Mouse (Mus musculus): ENCODE measurements at regions not wholly inside any gene's neighbourhood (a gene's known extent, or its start where the extent isn't known, plus 50 kb on each side); places are given as distances from the start of the nearest gene placed in this dataset.

DNA sequence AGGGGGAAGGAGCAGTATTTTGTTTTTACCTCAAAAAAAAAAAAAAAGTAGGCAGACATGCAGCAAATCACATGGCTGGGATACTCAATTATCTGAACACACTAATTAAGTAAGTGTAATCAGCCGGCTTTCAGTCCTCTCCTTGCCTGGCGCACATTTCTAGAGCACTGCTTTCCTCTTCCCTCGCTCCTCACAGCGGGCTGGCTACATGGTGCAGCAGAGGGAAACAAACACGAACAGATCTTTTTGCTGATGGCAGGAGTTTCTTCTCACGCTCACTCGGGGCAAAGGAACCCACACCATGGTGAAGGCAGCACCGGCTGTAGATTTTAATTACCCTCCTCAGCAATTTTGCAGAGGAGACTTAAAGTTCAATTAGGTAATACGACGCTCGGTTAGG, 169.7 kb upstream of the Azi2 start:
- DNase-seq (ENCODE audit: low spot score in 2 of 2), result no peak

DNA sequence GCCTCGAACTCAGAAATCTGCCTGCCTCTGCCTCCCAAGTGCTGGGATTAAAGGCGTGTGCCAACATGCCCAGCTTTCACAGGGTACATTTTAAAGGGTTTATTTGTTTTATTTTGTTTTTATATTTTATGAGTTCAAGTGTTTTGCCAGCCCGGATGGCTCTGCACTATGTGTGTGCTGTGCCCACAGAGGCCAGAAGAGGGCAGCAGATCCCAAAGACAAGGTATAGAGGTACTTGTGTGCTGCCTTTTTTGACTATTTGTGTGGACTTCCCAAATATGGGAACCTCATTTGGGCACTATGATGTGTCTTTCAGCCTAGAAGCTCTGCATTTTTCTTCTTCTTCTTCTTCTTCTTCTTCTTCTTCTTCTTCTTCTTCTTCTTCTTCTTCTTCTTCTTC, 176.4 kb upstream of the Azi2 start:
- no peak for DNase-seq (ENCODE audit: low spot score in 2 of 2)

DNA sequence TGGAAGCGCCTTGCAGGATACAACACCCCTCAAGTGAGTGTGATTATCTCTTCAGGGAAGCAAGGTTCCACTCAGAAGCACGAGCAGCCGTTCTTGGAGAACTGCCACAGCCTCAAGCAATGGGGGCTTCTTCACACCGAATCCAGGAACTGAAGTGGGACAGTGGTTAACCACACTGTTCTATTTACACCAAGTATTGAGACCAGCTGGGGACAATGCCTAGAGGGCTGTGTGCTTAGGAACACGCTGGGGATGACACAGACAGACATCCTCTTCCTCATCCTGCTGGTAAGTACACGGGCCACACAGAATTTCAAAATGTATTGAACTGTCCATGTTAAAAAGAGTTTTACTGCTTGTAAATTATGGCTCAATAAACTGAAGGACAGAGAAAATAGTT, 177.0 kb upstream of the Azi2 start:
- DNase-seq (ENCODE audit: low spot score in 2 of 2), result no peak

DNA sequence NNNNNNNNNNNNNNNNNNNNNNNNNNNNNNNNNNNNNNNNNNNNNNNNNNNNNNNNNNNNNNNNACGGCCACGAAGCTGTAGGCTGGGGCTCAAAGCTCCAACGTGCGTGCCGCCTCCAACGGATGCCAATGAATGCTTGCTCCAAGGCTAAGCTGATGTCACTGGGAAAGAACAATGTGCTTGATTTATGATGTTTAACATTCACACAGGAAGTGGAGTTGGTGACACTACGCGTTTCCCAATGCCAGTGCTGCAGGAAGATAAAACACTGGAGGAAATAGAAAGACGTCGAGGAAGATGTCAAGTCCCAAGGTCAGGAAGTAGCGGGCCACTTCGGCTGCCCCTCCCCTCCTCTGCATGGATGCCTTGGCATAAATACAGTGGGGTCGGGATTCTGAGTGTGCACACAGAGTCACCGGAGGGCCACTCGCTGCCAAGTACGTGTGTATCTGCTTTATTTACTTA, 180.7 kb upstream of the Azi2 start:
- DNase-seq (ENCODE audit: low spot score in 2 of 2), result no peak

DNA sequence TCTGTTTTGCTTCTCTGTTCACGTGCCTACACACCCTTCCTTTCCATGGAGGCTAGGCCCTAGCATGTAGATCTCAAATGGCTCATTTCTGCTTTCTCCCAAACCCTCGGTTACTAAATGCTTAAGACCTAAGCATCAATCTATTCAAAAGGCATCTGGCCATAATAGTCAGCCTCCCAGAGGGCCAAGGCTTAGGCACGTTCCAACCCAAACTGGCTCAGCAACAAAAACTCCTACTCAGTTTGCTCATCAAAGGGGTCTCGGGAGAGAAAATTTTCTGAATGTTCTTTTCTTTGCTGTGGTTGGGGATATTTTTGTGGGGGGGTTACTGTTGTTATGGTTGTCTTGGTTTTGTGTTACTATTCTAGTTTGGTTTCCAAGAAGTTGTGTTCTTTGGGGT, 196.8 kb upstream of the Azi2 start:
- no peak for DNase-seq (ENCODE audit: low spot score in 2 of 2)

DNA sequence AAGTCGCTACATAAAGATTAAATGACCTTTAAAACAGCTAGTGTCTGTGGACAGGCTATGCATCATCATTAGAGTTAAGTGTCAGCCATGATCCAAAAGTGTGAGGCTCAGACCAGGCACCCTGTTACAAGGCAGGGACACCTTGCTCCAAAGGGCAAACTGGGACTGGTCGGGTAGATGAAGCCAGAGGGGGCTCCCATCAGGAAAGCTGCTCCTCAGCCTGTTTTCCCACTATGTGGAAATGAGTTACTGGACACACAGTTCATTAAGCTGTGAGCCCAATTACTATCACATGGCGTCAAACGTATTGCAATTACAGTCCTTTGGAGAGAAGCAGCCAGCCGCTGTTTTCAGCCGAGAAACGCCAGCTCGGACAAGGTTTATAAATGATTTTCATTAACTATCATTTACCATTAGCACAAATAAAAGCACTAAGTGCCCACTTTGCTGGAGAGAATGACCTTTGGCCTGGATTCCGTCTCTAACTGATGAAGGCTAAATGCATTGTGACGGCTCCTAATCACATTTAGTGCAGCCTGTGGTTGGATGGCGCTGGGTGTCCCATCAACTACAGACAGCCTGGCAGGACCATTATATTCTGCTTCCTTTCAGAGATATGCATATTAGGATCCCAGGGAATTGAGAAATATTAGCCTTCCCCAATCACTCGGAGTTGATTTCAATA, 203.5 kb upstream of the Azi2 start:
- DNase-seq (ENCODE audit: low spot score in 2 of 2), result no peak

DNA sequence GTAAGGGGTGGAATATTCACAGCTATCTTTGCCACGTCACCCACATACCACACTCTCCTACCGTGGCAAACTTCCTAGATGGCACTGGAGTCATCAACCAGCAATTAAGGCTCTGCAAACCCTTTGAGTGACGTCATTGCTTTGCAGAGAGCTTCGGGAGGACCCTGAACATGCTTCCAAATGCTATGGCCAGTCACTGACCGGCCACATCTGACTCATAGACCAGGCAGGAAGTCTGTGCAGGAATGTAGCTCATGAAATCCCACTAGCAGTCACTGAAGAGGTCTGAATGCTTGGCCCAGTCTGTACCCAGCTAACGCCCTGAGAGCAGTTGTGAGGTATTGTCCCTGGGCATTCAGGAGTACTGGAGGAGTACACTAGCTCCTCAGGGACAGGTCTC, 203.9 kb upstream of the Rbms3 start:
- DNase-seq (ENCODE audit: low spot score in 2 of 2), result no peak

DNA sequence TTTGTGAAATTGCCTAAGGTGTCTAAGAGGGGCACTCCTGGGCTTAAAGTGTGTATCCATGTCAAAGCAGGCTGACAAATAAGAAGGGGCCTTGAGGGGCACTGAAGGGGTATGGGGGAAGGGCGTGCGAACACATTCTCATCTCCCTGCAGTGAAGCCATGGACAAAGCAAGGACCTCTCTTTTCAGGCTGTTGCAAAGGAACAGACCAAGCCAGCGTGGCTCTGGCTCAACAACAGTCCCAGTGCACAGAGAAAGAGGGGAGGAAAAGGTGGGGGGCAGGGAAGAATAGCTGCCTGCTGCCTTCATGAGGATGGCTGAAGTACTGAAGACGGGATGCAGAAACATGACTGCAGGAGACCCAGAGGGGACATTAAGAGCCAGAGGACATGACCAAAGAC, 184.9 kb upstream of the Rbms3 start:
- no peak for DNase-seq (ENCODE audit: low spot score in 2 of 2)

DNA sequence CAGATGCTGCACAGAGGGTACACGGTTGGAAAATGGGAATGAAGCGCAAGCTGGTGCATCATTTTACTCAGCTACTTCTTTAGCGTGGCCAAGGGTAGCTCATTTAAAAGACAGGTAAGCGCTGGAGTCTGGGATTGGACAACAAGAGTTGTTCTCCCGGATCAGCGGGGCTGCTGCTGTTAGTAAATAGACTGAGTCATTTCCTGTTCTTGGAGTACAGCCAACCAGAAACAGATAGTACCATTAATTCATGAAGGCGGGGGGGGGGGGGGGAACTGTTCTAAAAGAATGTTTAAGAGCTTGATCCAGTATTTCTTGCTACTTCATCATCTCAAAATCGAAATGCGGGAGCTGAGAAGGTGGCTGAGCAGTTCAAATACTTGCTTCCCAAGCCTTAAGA, 183.5 kb upstream of the Rbms3 start:
- DNase-seq (ENCODE audit: low spot score in 2 of 2), result no peak

DNA sequence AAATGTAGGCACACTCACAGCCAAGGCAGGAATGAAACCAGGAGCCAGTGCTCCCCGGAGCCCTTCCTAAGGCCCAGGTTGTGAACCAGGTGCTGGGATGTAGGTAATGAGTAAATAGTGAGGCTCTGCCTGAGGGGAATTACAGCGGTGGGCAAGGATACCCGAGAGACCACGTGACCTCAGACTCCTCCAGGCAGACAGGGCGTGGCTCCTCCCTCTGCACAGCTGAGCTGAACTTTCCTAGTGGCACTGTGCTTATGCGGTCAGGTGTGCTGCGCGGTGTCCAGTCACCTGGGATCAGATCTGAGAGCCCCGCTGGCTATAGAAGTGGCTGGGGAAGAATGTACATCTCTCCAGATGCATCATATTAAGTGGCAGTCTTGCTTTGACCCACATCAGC, 176.1 kb upstream of the Rbms3 start:
- no peak for DNase-seq (ENCODE audit: low spot score in 2 of 2)

DNA sequence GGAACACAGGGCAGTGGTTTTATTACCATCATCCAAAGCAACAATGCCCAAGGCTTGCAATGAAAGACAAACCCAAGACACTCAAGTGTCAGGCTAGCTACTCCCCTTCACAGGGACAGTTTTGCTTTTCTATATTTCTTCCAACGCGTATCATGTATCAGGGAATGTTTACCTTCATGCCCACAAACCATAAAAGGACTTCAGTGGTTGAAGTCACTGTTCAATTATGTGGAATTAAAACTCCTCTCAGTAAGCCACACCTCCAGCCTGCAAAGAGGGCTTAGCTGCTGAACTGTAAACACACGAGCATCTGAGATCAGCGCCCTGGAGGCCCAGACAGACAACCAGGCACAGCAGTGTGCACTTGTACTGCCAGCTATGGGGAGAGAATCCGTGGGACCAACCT, 154.5 kb upstream of the Rbms3 start:
- no peak for DNase-seq (ENCODE audit: low spot score in 2 of 2)

DNA sequence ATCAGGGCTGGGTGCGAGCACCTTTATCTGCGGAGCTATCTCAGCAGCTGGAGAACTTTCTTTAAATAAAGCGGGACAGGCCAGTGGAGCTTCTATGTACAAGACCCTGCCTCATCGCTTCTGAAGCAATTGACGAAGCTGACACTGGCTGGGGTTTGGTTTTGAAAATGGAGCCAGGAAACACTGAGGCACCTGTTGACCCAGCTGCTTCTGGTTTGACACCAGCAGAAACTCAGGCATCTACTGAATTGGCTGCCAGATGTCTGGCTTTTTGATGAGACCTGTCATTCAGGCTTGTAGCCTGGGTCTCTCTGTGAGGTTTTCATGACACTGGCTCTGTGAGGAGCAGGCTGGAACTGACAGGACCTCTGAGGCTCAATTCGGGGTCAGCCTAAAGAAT, 124.9 kb upstream of the Rbms3 start:
- no peak for DNase-seq (ENCODE audit: low spot score in 2 of 2)

DNA sequence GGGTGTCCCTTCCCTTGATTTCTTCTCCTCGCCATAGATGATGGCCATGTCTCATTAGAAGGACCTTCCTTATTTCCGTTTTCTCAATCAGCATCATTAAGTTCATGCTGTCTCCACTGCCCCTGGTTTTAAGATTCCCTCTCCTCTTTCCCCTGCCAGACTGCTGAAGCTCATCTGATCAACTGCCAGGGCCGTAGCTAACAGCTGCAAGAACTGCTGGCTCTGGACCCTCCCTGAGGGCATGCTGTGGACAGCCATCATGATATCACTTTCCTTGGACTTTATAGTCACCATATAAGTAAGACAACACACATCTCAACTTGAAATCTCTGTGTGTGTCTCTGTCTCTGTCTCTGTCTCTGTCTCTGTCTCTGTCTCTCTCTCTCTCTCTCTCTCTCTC, 123.8 kb upstream of the Rbms3 start:
- no peak for DNase-seq (ENCODE audit: low spot score in 2 of 2)

DNA sequence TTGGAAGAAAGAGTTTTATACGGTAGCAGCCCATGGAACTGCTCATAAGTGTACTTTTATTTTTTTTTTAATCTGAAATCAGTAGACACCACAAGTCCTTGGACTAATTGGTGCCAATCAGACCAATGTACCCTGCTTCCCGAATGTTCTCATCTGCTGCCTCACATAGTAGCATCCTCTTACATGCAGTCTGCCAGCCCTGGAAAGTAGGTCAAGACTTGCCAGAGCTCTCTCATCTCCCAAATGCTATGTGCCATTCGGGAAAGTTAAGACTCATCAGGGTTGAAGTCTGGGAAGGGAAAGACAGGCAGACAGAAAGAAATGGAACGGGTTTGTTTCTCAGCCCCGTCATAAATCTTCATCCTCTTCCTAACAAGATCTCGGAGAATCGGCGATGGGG, 115.2 kb upstream of the Rbms3 start:
- DNase-seq (ENCODE audit: low spot score in 2 of 2), result no peak

DNA sequence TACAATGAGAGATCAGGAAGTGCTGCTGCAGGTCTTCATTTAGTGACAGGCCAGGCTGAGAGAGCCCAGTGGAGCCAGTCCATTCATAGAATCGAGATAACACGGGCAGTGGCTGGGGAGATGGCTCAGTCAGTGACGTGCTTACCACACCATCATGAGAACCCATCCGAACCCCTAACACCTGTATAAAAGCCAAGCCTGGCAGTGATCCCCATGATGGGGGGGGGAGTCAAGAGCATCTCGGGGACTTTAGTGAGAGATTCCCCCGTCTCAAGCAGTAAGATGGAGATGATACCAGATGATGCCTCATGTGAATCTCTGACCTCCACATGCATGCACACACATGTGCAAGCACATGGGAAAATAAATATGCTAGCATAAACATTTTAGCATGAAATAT, 99.7 kb upstream of the Rbms3 start:
- no peak for DNase-seq (ENCODE audit: low spot score in 2 of 2)

DNA sequence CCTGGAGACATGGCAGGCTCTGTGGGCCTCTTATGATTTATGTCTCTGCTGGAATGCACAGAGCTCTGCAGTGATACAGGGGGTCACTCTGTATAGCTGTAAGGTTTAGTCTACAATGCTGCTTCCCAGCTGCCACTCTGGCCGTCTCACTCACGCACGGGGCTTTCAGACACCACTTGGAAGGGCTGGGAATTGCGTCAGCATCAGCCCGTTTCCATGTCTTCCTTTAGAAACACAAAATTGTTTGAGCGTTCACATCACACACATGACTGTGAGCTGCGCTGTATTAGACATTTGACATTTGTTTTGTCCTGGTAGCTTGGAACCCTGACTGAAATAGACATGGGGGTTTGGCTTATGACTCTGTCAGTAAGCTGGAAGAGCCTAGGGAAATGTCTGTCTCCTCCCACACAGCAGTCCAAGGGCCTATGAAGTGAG, 90.5 kb upstream of the Rbms3 start:
- no peak for DNase-seq (ENCODE audit: low spot score in 2 of 2)

DNA sequence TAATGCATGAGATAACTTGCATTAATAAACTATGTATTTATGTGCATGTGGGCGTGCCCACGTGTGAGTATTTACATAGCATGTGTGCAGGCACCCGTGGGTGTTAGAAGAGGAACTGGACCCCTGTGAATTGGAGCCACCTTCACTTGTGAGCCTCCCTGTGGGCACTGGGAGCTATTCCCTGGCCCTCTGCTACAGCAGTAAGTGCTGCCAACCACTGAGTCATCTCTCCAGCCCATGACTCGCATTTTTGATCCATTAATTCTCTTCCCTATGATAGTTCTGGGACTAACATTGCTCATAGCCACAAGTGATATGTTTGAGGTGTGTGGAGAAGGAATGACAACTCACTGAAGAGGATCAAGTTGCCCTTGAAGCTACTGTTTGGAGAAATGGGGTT, 87.6 kb upstream of the Rbms3 start:
- DNase-seq (ENCODE audit: low spot score in 2 of 2), result no peak

DNA sequence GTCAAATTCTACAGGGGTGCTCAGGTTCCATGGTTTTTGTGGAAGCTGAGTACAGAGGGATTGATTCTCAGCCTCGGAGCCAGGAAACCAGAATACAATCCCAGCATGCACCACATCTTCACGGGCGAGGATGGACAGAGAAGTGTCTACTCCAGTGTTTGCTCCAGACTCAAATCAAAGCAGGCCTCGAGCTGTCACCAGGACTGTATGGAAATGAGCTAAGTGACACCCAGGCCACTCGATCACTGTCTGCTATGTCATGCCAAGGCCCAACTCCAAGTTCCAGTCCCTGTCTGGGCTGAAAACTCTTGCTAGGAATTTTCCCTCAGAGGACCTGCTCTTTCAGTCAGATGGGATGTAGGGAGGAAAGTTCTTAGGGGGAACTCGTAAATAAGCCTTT, 86.8 kb upstream of the Rbms3 start:
- DNase-seq (ENCODE audit: low spot score in 2 of 2), result no peak

DNA sequence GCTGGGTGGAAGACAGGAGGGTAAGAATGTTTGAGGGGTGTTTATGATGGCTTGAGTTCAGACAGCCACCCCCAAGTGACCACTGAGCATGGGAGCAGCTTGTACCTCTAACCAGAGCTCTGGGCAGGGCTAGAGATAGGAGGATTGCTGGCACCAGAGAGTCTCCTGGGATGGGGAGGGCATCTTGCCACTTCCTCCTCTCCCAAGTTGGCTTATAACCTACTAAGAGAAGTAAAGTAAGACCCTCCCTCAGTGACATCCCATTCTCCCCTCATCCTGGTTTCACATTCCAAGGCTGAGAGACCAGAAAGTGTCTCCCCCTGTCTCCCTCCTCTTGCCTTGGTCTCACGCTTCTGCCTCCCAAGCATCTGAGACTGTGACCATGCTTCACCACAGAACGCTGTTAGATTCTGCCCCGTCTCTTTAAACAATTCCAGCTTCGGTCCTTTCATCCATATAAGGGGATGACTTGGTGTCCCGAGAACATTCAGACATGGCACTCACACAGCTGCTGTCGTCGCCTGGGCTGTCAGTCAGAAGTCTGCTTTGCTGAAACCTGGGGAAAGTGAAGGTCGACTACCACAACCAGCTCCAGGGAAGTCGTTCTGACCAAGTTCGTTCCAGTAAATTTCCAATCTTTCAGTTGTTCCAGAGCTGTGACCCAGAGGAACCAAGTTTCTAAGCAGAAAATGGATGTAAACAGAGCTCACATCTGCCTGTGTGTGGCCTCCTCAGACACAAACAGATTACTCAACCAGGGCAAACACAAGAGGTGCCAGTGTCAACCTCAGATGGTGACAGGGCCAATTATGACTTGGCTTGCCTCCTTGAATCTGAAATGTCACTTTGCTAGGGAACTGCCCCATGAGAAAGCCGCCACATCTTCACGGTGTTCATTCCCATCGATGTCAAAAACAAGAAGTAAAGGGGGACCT, 85.3 kb upstream of the Rbms3 start:
- no peak for DNase-seq (ENCODE audit: low spot score in 2 of 2)

DNA sequence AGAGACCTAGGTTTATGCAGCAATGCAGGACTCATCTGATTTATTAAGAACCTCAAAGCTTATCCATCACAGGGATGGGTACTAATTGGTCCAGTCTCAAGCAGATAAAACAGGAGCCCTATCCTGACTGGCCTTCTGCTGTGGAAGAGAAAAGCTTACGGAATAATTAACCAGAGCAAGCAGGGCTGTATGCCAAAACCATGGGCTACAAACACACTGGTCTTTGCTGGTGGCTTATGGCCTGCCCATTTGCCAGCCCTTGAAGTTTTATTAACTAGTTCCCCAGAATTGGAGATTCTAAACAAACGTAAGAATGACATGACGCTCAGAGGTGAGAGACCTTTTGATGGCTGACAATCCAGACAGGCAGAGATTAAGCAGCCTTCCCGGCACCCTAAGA, 83.4 kb upstream of the Rbms3 start:
- no peak for DNase-seq (ENCODE audit: low spot score in 2 of 2)

DNA sequence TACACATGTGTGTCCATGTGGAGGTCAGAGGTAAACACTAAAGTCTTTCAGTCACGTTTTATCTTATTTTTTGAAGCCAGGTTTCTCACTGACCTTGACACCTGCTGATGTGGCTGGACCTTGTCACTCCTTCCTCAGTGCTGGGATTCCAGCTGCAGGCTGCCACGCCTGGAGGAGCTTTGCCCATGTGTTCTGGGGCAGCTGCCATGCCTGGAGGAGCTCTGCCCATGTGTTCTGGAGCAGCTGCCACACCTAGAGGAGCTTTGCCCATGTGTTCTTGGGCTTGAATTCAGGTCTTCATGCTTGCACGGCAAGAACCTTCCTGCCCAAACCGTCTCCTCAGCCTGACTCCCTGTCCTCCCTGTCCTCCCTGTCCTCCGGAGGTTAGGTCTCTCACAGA, 82.1 kb upstream of the Rbms3 start:
- DNase-seq (ENCODE audit: low spot score in 2 of 2), result no peak

DNA sequence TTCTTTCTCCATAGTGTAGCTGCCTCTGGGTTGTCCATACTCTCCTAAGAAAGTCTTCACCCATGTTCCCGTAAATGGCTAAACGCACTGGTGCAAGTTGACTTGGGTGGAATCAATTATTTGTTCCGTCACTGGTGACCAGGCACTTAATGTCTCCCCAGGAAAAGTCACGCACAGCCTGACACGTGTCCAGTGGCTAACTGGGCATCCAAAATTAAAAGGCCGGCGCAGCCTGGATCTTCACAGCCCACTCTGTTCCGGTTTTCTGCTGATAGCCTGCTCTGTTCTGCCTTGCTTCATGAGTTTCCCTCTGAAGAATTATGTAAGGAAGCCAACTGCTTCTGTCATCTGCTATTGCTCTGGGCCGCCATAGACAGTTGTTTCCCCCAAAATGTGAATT, 81.3 kb upstream of the Rbms3 start:
- no peak for DNase-seq (ENCODE audit: low spot score in 2 of 2)

DNA sequence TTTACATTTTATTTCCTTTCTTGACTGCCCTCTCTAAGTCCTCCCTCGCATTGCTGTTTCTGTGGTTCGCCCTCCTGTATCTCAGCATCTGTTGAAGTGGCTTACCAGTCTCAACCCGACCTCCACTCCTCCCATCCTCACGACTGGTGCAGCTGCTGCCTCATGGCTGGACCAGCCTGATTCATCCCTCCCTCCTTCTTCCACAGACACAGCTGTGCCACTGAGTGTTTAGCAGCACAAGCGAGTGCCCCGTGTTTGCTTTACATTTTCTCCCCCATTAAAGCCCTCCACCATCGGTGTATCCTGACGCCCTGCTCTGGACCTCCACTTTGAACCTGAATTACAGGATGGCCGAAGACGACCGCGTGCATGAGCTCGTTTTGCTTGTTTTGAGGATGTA, 80.0 kb upstream of the Rbms3 start:
- no peak for DNase-seq (ENCODE audit: low spot score in 2 of 2)
